Mouse (Mus musculus) telencephalon, adult 2 months (tissue): ENCODE results near the gene Ppm1j.
A peak's percentile ranks its signal among the peaks of the same experiment; 100 is the strongest.

Experiments used
- DNase-seq: peaks from one replicate; pipeline ENCODE4 v3.0.0-alpha.2; 2011; ENCODE audit warnings: low read depth, low spot score

Ppm1j gene

DNA sequence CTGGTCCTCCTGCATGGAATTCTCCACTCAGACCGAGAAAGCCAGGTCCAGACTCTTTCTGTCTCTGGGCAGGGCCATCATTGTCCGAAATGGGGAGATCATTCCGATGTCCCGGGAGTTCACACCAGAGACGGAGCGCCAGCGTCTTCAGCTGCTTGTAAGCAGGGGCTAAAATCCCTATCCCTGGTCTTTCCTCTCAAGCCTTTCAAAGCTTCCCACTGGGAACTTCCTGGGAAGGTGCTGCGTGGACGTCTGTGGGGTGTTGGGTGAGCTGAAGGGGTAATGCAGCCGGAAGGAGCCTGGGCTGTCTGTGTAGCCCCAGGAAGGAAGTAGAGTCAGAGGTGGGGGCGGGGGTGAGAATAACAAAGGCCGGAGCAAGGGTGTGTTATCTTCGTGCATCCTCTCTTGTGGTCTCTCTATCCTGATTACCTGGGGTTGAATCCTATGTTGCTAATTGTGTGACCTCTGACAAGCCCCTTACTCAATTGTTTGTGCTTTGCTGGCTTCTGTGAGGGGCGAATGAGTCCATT, 3.2 kb downstream of the Ppm1j start:
- no peak for DNase-seq

DNA sequence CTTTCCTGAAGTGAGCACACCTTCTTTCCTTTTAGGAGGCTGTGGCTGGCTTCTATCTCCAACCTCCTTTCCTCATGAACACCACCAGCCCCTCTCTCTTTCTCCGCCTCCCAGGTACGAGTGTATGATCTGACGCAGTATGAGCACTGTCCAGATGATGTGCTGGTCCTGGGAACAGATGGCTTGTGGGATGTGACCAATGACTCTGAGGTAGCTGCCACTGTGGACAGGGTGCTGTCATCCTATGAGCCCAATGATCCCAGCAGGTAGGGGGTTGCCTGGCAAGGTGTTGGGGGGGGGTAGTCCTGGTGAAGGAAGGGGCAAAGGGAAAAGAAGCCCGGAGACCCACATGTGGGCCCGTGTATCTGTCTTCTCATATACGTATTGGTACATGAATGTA, 4.4 kb downstream of the Ppm1j start:
- DNase-seq, result no peak

DNA sequence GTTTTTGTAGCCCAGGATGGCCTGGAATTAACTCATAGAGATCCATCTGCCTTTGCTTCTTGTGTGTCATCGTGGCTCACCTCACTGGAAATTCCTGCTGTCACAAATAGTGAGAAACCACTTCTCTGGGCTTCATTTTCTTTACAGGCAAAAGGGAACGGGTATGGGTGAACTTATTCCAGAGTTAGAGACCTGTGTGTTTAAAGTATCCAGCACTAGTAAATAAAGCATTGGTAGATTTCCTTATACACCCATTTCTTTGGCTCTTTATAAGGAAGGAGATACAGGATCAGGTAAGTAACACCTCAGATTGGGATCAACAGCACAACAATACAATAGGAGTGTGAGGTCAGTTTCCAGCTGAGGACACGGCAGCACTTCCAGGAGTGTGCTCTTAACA, 7.2 kb downstream of the Ppm1j start, which contains the start of gene Rhoc:
Gene Rhoc (plus strand): TSS at position 301 of the 400 bp plus-strand sequence.
- no peak for DNase-seq

DNA sequence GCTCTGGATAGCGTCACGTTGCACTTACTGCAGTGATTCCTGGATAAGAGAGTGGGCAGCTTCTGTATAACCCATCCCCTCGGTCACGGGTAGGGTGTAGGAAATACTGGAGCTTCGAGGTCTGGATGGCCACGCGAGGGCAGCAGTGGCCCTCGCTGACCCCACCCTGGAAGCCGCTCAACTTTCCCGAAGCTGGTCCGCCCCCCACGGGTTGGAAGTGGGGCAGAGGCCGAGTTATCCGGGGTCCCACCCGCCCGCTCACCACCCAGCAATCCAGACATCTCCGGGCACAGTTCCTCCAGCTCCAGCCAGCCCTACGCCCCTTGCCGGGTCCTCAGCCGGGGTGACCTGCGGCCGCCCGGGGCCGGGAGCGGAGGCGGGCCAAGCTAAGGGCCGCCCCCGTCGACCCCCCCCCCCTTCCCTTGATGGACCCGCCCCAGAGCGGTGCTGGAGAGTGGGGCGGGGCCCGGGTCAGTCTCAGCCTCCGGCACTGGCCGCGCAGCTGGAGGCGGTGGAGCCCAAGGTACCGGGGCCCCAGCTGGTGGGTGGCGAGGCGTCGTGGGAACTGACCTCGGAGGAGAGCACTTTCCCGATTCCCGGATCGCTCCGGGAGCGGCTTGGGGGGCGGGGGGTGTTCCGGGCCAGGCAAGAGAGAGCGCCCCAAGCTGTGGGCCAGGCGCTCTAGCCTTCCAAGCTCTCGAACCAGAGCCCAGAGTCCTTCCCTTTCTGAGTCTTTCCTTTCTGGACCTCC, 7.9 kb downstream of the Ppm1j start:
- no peak for DNase-seq

DNA sequence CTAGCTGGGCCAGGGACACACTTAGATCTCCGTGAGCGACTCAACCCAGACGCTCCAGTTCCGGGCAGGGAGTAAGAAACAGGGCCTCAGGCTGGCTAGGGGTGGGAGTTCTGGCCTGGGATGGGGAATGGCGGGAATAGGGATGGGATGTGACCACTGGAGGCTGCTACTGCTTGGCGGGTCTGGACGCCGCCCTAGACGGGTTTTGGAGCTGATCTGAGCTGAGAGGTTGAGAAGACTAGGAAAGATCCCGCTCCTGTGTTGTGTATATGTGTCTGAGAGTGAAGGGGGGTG, 8.4 kb downstream of the Ppm1j start:
- DNase-seq, result no peak

DNA sequence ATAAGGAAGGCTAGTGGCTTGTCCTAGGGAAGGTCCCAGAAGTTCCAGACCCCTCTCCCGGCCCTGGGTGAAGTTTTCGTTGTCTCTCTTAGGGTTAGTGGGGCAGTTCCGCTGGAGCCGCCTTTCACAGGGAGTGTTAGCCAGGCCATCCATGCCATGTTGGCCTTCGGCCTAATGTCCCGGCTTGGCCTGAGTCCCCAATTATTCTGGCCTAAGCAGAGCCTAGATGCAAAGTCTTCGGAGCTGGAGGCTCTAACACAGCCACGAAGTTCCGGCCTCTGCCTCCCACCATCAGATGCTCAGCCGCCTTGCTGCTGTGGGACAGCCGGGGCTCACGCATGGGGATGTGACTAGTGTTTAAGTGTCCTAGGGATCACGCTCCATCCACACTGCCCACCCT, 9.0 kb downstream of the Ppm1j start:
- no peak for DNase-seq

DNA sequence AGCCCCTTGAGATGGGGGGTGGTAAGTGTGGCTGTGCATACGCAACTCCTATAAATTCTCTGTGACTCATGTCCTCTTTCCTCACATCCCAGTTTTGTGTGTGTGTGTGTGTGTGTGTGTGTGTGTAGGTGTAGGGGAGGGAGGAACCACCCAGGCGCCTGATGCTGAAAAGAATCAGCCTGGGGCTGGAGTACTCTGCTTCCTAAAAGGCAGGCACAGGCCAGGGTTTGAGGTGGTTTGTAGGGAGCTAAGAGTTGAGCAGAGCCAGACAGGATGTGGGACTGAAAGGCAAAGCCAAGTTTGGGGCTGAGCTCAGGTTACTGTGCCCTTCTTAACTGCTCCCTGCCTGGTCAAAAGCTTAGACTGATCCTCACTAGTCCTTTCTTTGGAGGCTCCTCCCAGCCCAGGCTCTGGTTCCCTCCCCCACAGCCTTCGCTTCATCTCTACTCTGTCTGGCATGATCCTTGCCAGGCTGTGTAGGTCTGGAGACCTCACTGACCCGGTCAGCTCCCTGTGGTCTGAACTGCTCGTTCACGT, 9.6 kb downstream of the Ppm1j start:
- peak; percentile 52 for DNase-seq

DNA sequence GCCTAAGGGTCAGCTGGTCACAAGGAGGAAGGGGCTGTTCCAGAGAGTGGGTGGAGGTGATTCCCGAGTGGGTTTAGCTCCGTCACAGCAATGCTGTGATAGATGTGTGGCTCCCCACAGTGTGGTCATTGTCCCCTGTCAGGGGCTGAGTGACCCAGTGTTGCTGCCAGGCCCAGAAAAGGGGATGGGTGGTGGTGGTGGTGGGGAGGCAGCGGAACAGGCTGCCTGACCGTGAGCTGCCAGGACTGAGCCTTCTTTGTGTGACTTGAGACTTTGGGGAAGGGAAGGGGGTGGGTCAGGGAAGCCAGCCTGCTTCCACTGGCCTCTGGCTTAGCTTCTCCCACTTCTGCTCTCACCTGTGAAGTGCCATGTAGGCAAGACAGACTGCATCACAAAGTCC, 10.2 kb downstream of the Ppm1j start:
- DNase-seq, result no peak

DNA sequence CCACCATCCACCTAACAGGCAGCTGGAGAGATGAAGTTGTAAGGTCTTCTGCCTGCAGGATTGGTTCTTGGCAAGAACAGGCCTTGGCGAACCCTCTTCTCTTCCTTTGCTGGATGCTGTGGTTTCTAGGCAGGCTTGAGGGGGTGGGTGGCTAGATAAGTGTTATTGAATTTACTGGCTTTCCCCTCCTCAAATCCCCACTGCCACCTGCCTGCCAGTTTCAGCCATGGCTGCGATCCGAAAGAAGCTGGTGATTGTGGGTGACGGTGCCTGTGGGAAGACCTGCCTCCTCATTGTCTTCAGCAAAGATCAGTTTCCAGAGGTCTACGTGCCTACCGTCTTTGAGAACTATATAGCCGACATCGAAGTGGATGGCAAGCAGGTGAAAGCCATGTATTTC, 10.8 kb downstream of the Ppm1j start:
- no peak for DNase-seq

DNA sequence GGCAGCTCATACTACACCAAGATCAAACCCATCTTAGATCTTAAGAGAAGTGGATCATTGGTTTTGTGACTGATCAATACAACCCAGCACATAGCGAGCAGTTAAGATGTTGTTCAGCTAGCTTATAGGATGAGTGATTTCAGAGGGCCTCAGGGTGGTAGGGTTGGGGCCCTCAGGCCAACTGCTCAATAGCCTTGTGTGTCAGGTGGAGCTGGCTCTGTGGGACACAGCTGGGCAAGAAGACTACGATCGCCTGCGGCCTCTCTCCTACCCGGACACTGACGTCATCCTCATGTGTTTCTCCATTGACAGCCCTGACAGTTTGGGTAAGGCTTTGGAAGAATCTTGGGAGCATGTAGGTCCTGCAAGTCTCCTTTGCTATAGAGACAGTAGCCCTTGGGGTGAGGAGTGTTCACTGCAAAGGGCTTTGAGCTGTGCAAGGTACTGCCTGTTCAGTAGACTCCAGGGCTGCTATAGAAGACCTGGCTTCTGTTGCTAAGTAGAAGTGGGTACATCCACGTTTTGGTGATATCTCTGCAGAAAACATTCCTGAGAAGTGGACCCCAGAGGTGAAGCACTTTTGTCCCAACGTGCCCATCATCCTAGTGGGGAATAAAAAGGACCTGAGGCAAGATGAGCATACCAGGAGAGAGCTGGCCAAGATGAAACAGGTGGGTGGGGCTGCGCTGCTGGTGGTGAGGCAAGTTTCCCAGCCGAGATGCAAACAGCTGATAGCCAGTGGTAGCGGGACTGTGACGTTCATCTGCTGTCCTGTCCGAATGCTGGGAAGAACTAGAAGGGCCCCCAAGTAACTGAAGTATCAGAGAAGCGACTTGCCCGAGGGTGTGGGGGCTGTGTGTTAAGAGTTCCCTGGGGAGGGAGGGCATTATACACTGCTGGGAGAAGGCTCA, 11.8 kb downstream of the Ppm1j start:
- DNase-seq, result no peak

DNA sequence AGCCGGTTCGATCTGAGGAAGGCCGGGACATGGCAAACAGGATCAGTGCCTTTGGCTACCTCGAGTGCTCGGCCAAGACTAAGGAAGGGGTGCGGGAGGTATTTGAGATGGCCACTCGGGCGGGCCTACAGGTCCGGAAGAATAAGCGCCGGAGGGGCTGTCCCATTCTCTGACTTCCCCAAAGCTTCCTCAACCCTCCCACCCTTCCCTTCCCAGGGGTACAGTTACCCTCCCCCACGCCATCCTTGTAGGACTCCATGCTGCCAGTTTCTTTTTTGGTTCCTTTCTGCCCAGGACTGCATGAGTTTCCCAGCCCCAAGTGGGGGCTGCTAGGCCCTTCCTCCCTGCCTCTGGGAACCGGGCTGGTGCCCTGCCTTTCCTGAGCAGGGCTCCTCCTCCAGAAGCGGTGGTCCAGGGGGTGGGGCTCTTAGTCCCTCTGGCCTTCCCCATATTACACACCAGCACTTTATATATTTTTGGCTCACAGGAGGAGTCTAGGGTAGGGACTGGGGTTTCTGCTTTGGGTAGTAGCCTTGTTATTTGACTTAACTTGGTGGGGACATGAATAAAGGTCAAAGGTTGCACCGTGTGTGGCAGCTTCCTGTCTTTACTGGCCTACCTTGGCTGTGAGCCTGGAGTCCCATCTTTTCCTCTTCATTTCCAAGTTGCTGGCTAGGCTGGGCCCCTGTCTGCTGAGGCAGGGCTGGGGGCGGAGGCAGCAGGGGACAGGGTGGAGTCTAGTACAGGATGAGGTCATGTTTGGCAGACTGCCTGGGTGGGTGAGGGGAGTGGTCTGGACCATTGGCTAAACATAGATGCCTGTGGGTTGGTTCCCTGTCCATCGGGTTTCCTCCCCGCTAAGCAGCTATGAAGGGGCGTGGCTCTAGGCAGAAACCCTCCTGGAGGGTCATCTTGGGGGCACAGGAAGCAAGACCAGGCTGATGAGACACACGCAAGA, 13.3 kb downstream of the Ppm1j start:
- no peak for DNase-seq

DNA sequence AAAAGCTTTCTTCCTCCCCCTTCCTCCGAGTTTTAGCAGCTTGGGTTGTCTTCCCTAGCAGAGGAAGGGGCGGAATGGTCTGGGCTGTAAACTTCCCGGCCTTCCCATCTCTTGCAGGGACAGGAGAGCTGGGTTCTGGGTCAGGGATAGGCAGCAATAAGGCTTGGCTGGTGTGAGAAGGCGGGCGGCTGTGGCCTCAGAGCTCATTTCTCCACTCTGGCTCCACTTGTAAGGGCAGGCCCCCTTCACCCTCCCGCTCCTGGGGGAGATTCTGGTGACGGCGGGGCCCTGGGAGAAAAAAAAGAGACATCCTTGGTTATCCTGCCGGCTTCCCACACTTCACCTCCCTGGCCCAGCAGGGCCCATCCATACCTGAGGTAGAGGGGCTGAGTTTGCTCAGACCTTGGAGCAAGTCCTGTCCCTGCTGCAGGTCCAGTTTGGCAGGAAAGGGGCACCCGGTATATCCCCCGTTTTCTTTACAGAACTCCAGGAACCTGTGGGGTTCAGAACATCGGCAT, 14.2 kb downstream of the Ppm1j start:
- DNase-seq, result no peak

DNA sequence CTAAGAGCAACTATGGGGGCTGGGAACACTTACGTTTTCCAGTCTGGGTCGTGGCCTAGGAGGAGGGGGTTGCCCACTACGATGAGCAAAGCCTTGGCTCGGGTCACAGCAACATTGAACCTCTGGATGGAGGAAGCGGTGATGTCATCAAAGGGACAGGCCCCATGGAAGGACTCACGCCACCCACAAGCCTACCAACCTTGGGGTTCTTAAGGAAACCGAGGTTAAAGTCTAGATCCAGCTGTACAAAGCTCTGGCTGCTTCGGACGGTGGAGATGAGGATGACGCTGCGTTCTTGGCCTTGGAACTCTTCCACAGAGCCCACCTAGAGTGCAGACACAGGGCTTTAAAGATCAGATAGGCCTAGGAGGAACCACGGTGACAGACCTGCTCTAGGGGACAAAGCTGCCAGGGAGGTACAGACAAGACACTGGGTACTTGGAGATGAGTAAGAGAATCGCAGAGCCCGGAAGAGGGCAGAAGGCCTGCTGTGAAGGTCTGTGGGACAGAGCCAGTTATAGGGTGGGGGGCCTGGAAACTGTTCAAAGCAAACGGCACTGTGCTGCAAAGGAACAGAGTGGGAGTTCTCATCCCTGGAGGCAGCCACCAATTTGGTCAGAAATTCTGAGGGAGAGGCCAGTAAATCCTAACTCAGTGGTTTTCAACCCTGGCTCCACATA, 14.9 kb downstream of the Ppm1j start:
- DNase-seq, result no peak

DNA sequence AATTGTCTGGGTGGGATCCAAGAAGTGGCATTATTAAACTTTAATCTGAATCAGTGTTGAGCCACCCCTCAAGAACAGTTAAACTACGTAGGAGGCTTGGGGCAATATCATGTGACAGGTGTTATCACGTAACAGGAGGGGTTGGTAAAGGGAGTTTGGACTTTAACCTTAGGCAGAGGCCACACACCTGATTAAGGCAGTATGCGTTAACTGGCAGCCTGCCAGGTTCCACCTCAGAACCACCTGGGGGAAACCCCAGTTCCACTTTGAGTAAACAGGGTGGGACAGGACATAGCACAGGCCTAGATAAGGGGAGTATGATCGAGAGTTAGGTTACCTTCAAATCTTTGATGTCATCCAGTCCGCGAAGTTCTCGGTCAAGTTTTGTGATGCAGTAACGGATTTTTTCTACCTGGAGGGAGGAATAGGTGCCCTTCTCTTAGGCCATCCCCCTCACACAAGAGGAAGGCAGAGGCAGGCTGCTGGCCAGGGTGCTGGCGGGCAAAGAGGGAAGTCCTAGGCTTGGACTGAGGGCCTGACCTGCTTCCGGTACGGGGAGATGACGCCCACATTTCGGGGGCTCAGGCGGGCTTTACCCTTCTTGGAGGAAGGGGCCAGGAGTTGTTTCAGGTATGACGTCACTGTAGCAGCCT, 15.7 kb downstream of the Ppm1j start:
- no peak for DNase-seq

DNA sequence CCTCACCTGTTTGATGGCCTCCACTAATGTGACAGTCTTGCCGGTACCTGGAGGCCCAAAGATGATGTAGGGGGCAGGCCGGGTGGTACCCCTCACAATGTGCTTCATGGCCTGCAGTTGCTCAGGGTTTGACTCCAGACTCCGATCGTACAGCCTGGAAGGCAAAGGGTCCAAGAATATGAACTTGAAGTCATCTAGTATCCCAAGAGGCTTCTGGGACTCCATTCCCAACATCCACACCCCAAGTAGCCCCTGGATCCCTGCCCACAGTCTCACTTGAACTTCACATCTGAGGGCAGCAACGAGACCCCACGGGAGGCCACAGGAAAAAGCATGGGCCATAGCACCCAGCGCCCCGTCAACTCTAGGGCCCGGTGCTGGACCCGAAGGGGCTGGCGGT, 19.8 kb downstream of the Ppm1j start:
- DNase-seq, result no peak

DNA sequence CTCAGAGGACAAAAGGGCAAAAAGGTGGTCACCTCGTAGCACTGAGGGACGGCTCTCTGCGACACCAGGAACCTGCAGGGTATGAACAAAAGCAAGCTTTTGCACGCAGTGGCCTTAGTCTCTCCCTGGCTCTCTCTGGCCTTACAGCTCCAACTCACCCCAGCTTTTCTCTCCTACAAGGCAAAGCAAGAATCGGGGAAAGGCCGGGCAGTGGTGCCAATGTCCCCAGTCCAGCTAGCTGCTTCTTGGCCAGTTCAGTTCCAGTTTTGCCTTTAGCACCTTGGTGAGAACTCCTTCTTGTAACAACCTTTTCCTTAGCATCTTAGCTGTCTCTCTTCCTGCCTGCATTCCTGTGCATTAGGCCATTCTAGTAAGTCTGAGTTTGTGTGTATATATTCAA, 20.6 kb downstream of the Ppm1j start:
- no peak for DNase-seq

DNA sequence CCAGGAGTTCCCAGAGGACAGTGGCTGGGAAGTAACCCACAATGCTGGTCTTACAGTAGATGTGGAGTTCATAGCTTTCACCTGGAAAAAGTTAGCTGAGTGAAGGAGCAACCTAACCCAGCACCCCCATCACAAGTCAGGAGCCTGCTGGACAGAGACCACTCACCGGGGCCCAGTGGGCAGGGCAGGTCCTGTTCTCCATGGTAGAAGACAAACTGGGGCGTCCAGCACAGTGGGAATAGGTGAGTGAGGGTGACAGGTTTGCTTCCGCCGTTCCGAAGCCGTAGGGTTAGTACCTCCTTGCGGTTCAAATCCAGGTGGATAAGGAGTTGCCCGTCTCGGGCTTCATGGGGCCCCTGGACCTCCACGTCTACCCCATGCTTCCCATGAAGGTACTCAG, 23.5 kb downstream of the Ppm1j start:
- no peak for DNase-seq

DNA sequence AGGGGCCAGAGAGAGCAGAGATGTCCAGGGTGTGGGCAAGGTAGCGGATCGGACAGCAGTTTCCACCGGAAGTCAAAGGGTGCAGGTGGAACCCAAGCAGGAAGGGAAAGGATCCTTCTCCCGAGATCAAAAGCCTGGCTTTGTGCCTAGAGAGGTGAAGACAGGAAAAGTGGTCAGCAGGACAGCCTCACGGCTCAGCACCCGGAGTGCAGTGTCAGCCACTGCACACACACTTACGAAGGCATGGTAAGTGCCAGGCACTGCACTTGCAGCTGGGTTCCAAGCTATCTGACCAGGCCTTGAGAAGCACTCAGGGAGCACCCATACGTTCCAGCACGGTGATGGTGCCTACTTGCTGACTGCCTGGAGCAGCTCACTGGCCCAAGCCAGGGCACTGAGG, 24.7 kb downstream of the Ppm1j start:
- no peak for DNase-seq

DNA sequence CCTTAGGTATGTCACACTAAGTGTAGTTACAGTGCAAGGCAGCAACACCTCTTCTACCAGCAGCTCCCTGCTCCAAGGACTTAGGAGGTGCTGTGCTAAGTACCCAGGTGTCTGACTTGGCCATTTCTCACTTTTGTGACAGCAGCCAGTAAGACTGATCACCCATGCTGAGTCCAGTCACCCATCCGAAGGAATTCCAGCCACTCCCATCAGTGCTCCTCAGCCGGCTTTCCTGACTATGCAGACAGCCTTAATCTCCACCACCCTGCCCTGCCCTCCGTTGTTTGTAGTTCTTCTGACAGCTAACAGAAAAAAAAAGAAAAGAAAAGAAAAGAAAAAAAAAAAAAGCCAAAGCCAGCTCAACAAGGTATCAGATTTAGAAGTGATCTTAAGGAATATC, 30.9 kb downstream of the Ppm1j start:
- DNase-seq, result no peak

DNA sequence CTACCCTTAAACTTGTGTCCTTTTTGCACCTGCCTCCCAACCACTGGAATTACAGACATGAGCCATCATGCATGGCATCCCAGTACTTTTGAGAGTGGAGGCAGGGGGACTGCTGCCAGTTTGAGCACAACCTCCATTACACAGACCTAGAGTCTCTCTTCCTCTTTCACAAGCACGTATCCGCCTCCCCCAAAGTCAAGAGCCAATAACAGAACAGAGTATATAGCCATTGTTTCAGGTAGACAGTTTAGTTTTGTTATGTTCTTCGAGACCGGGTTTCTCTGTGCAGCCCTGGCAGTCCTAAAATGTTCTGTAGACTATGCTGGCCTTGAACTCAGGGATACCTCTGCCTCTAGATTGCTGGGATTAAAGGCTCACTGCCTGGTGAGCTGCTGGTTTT, 31.4 kb downstream of the Ppm1j start:
- DNase-seq, result no peak
